Mouse (Mus musculus) urinary bladder, postnatal 4 days (tissue): ENCODE measurements around the gene Naa35.
A peak's percentile ranks its signal among the peaks of the same experiment; 100 is the strongest.
"Not testable (repeated sequence)": the region's sequence is repeated elsewhere in the genome, so short reads cannot be mapped to it uniquely, and the experiment has no call there.

Experiments used
- DNase-seq, 2 experiments: peaks; one replicate each; pipeline ENCODE4 v3.0.0; 2021 to 2022; ENCODE audit warnings: low spot score in 2 of 2

Gene Naa35

DNA sequence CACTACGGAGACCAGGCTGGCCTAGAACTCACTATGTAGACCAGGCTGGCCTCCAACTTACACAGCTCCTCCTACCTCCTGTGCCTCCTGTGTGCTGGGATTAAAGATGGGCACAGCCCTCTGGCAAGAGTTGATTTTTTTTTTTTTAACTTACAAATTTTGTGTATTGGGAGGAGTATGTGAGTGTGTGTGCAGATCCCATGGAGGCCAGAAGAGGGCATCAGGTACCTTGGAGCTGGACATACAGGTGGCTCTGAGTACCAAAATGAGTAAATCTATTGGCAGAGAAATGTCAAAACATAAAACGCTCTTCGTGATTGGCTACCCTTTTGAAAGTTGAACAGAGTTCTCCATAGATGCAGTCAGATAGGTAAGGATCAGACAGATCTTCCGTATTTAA is 4.1 kb upstream of the Naa35 start:
- no peak for DNase-seq

DNA sequence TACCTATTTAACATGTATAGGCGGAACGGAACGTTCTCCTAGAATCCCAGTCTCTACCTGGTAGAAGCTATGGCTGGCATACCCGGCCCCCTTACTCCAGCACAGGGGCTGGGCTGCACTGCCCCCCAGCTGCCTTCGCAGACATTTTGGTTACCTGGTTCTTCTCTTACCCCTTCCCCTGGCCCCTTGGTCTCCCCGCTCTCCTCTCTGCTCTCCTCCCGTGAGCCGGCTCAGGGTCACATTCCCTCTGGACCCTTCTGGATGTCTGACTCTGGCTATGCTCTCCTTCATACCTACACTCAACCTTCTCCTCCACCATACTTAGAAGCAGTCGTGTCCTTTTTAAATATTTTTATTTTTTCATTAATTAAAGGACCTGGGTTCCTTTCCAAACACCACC is 578 bp upstream of the Naa35 start:
- DNase-seq: peak in 1 of 2 experiments; percentile 43

DNA sequence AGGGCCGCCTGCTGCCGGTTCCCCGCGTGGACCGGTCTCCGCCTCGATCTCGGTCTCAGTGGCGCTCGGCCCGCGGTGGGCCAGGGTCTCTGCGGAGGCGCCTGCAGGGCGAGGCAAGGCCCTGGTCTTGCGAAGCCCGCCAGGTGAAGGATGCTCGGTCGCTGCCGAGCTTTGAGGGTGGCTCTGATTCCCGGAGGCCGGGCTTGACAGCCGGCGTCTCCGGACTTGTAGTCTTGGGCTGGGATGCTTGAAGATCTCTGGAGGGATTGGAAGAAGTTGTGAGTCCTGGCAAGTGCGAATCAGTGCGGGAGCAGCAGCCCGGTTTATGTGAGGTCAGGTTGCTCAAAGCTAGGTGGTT is 568 bp downstream of the Naa35 start:
- DNase-seq: no peak

DNA sequence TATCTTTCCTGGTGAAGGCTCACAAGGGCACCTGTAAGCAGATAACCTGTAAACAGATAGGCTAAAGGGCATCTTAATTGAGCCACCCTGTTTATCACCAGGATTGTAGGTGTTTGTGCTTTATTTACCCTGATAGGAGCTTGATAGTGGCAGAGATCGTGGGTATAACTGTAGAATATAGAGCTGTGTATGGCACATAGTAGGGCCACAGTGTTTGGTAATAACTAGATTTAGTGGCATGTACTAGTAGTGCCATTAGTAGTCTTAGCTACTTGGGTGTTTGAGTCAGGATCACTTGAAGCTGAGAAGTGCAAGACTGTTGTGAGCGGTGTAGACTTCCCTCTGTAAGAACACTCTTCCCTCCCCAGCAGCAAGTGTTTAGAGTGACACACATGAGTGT is 2.1 kb downstream of the Naa35 start:
- no peak for DNase-seq

DNA sequence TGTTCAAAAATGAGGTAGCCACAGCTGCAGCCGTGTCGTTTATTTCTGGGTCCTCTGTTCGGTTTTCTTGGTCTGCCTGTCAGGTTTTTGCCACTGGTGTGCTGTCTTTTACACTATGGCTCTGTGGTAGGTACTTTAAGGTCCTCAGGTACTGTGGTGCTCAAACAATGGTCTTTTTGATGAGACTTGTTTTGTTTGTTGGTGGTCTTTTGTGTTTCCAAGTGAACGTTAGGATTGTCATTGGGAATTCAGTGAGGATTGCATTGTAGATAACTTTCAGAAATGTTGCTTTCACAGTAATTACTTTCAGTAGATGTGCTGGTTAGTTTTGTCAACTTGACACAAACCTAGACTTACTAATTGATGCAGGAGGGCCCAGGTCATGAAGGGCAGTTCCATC is 4.6 kb downstream of the Naa35 start:
- DNase-seq: no peak

DNA sequence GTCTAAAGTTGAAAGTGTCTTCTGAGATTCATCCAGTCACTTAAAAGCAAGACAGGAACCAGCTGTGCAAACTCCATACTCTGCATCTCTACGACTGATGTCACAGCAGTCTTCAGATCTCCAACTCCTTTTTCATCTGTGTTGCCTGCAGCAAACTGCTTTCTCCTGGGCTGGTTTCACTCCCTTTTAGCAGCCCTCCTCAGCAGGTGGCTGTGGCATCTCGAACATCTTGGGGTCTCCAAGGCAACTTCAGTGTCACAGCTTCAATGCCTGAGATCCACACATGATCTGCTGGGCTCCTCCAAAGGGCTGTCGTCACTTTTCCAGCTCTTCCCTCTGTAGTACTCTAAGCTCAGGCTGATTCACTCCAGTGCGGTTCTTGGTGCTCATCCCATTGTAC is 5.6 kb downstream of the Naa35 start:
- DNase-seq: no peak

DNA sequence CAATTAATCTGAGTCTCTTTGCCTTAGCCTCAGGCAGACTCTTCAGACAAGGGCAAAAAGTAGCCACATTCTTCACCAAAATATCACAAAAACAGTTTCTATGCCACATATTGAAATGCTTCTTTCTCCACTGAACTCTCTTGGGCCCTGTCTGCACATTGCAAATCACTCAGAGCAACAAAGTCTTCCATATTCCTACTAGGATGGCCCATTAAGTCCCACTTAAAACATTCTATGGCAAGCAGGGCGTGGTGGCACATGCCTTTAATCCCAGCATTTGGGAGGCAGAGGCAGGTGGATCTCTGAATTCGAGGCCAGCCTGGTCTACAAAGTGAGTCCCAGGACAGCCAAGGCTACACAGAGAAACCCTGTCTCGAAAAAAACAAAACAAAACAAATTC is 7.0 kb downstream of the Naa35 start:
- not testable (repeated sequence) for DNase-seq

DNA sequence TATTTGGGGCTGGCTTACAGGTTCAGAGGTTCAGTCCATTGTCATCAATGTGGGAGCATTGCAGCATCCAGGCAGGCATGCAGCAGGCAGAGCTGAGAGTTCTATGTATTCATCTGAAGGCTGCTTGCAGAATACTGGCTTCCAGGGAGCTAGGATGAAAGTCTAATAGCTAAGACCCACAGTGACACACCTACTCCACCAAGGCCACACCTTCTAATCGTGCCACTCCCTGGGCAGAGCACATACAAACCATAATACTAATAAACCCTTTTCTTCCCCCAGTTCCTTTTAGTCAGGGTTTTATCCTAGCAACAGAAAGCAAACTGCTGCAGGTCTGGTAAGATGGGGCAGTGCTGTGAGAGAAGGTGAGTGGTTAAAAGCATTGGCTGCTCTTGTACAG is 7.6 kb downstream of the Naa35 start:
- no peak for DNase-seq

DNA sequence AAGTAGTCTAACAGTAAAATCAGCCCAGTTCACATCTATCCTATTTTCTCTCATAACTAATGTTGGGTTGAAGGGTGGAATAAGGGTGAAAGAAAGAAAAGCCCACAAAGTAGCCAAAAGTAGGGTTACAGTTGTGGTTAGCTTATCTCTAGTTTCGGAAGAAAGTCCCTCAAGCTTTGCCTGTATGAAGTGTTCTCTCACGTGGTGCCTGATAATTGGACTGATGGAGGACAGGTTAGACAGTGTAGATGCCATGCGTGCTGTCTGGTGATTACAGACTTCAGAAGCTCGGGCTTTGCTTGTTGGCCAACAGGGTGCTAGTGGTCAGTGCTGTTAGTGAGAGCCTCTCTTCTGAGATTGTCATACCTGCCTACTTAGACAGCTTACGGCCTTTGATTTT is 18.0 kb downstream of the Naa35 start:
- no peak for DNase-seq

DNA sequence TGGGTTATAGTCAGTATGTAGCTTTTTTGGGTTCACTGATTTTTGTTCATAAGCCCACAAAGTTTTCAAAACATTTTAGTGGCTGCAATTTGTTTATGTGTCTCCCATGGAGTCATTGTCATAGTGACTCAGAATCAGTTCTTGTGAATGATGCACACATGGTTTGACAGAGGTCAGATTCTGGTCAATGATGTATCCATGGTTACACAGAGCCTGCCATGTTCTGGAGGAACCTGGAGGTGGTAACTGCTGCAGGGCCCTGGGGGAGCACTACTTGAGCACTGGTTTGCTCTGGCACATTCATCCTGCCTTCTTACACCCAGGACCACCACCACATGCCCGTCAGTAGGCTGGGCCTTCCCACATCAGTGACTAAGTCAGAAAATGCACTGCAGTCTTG is 19.5 kb downstream of the Naa35 start:
- no peak for DNase-seq

DNA sequence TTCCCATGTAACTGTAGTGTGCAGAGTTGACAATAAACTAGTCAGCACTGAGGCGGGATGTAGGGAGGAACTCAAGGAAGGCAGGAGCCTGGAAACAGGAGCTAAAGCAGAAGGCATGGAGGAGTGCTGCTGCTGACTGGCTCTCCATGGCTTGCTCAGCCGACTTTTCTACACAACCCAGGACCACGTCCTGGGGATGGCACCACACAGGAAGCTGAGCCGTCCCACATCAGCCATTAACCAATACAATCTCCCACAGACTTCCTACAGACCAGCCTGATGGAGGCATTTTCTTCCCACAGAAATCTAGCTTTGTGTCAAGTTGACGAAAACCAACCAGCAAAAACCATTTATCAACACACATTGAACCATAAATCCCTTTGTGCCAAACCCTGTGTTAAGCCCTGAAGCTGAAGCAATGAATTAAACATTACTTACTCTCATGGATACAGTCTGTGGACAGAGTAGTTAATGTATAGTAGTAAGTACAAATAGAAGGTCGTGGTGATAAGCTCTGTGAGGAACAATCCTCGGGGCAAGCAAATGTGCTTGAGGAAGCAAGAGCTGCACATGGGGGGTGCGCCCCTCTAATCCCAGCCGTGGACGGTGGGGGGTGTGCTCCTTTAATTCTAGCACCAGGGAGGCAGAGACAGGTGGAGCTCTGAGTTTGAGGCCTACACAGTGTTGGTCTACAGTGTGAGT is 20.3 kb downstream of the Naa35 start:
- DNase-seq: no peak

DNA sequence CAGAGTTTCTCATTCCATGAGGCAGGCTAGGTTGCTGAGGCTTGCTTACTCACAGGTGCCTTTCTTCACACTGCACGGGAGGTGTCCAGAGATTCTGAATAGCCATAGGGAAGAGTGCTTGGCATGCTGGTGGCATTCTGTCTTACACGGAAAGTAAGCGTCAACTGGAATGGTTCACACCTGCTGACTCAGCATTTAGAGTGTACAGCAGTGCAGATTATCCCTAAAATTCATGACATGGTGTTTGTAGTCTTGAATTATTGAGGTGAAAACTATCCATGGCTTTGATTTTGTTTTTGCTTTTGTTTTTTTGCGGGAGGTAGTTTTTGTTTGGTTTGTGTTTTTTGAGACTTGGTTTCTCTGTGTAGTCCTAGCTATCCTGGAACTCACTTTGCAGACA is 24.8 kb downstream of the Naa35 start:
- DNase-seq: no peak

DNA sequence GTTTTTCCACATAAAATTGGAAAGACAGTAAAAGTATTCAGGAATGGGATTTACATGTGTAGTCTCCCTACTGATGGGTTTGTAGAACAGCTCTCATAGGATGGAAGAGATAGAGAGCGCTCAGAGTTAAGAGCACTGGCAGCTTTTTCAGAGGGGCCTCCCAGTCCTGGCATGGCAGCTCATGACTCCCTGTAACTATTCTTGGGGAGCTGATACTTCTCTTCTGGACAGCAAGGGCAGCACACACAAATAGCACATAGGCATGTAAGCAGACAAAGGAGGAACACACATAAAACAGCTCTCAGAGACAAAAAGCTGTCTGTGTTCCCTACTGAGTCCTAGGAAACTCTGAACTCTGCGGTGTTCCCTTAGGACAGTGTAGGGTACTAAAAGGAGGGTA is 25.4 kb downstream of the Naa35 start:
- no peak for DNase-seq

DNA sequence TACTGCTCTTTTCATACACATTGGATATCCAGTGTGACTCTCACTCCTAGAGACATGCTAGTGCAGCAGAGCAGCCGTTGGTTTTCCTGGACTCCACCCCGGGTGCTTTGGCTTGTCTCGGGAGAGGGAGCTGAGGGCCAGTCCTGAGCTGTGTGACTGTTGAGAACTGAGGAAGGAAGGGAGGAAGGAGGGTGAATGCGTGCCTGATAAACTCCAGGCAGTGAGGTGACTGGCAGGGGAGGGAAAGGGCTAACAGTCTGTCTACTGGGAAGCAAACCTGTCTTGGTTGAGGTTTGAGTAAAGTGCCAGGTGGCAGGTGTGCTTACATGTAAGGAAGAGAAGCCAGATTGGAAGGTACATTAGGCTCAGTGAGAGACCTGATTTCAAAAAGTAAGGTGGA is 28.8 kb downstream of the Naa35 start:
- DNase-seq: no peak

DNA sequence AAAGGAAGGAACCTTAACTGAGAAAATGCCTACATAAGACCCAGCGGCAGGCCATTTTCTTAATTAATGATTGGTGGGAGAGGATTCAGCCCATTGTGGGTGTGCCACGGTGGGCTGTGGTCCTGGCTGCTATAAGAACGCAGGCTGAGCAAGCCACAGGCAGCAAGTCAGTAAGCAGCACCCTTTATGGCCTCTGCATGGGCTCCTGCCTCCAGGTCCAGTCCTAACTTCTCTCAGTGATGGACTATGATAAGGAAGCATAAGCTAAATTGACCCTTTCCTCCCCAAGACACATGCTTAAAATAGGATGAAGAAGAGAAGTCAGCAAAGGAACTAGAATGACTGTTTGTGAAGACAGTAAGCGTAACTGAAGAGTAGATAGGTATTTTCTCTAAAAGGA is 30.1 kb downstream of the Naa35 start:
- no peak for DNase-seq

DNA sequence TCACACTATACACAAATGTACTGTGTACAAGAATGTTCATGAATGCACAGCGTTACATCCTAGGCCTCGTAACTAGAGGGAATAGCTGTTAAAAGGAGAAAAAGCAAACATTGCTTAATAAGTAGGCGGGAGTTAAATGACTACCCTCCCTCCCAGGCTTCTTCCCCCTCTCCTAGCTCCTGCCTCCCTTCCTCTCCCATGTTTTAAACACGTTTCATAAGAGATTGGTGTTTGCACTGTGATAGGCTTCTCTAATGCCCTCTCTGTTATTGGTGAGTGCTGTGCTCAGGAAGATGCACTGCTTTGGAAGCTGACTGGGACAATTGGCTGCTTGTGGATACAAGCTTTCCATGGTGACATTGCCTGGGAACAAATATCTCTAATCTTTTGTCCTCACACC is 30.5 kb downstream of the Naa35 start:
- DNase-seq: no peak

DNA sequence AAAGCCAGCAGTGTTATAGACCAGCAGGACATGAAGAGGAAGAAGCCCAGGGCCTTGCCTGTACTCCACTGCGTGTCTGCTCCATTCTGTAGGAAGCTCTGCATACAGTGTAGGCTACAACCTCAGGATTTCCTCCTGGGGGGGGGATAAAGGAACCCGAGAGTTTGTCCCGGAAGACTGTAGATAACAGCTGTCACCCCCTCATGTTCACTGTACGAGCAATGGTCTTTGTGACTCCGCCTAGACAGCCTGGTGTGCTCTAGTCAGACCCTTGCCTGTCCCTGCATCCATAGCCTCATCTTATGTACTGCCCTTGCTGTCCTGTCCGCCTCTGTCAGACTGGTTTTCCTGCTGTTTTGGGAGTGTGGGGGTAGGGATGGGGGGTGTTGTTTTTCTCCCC is 33.4 kb downstream of the Naa35 start:
- no peak for DNase-seq

DNA sequence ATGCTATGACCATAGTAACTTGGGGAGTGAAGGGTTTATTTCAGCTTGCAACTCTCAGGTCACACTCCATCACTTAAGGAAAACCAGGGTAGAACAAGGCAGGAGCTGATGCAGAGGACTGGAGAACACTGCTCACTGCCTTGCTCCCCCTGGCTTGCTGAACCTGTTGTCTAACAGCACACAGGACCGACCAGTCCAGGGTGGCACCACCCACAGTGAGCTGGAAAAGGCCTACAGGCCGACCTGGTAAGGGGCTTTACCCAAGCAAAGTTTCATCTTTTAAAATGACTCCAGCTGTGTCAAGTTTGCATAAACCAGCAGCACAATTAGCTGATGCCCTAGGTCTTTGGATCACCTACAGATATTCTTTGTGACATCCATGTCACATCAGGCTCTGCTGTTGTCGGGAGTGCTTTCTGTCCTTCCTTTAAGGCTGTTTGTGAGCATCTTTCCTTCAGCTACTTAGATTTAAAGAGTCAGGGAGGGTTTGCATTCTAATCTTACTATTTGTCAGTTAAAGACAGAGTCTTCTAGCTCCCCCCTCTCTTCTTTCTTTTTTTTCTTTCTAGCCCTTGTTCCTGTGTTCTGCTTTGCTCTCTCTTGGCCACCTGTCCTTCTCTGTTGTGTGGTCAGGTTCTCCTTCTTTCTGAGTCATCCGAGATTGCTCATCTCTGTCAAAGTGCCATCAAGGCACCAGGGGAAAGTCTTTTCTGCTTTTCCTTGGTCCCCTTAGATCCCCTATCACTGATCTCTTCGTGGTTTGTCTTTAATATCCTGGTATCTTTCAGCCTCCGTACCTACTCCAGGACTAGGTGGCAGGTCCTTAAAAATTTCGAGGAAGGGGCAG is 36.8 kb downstream of the Naa35 start:
- no peak for DNase-seq

DNA sequence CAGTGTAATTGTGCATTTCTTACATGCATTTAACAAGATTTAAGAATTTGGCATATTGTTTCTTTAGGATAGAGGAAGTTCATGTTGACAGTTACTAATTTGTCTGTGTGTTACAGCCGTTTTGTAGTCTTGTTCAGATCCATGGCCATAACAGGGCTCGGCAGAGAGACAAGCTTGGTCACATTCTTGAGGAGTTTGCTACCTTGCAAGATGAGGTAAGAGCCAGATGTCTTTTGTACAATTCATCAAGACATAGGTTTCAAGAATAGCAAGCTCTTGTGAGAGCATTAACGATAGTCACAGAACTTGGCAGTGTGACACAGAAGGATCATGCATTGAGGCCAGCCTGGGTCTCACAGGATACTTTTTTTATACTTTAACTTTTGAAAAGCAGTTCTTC is 39.3 kb downstream of the Naa35 start:
- no peak for DNase-seq

DNA sequence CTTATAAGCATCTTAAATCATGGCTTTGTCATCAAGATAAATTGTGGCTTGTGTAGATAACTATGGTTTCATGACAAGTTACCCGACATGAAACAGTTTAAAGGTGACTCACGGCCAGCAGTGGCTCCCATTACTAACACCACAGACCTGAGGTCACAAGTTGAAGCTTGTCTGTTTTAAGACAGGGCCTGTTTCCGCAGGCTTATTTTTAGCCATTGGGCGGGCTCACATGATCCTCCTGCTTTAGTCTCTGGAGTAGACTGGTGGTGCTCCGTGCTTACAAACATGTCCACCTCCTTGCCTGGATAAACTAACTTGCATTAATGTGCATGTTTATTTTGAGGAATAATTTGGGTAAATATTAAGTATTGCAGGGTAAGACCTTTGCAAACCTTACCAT is 39.8 kb downstream of the Naa35 start:
- DNase-seq: no peak

DNA sequence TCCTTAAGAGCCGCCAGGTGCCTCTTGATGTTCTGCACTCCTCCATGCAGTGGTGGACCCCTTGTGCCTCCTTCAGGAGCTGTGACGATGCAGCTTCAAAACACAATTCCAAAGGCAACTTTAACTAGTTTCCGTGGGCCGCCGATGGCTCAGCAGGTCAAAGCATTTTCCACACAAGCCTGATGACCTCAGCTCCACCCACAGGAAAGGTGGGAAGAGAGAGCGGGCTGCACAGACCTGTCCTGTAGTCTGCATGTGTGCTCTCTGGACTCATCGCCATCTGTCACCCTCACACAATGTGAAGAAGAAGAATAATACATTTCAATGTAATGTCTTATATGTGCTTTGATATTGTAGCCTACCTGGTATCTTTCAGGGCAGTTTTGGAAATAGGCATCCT is 41.7 kb downstream of the Naa35 start:
- no peak for DNase-seq

DNA sequence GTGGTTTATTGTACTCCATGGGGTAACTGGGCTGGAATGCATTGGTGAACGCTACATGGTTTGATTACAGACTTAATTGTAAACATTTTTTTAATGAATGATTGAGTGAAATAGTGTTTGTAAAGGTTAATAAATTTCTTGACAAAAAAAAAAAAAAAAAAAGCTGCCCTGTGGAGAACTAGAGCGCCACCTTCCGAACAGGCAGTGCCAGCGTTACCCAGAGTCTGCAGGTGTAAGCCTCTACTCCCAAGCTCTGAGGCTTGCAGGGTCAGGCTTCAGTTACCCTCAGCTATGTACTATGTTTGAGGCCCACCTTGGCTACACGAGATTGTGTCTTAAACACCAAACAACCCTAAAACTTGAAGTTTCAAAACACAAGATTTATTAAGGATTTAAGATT is 49.6 kb downstream of the Naa35 start:
- no peak for DNase-seq

DNA sequence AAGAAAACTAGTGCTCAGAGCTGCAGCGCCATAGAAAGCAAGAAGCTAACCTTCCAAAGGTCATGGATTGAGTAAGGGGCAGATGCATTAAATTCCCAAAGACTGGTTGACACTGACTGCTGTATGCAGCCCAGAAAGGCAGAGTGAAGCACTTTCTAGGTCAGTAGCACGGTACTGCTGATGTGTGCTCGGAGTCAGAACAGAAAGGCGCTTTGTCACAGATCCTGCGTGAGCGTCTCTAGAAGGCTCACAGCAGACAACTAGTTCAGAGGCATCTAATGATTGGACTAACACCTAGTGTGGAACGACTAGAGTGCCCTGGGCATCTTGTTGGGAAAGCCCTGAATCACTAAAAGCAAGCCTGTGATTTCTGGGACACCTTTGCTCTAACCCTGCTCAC is 52.7 kb downstream of the Naa35 start:
- no peak for DNase-seq
